Mouse (Mus musculus): ENCODE data around the gene Dst. TPM values are rescaled to one million over a fixed set of nuclear protein-coding genes. Genes with fewer than 3 reads are reported as not detected.
A peak's percentile ranks its signal among the peaks of the same experiment; 100 is the strongest.
"Not testable (repeated sequence)": the region's sequence is repeated elsewhere in the genome, so short reads cannot be mapped to it uniquely, and the experiment has no call there.

The Dst gene
- total RNA-seq, 2 experiments from 2014 or later: 237 to 263 TPM

- intact Hi-C loops (cut with DNase I): no loop called here
- DNase-seq (ENCODE audit: low spot score in 2 of 2): no peak
These were observed 380.2 kb downstream of the Dst start for GRCm38 (mm10) chr1:34288181-34288580.

- intact Hi-C loops (cut with DNase I): no loop called here
These were observed 380.9 kb downstream of the Dst start for GRCm38 (mm10) chr1:34288721-34289471.

GRCm38 (mm10) chr1:34289472-34289748 lies 381.4 kb downstream of the Dst start:
- DNase-seq (ENCODE audit: low spot score in 2 of 2): no peak
- intact Hi-C loops (cut with DNase I): no loop called here

More at GRCm38 (mm10) chr1:34288721-34289471, 380.9 kb downstream of the Dst start:
- no peak for DNase-seq (ENCODE audit: low spot score in 2 of 2)

- intact Hi-C loops (cut with DNase I): no loop called here
- no peak for DNase-seq (ENCODE audit: low spot score in 2 of 2)
These were observed 382.3 kb downstream of the Dst start for GRCm38 (mm10) chr1:34290321-34290720.

- intact Hi-C loops (cut with DNase I): no loop called here
- no peak for DNase-seq (ENCODE audit: low spot score in 2 of 2)
These were observed 385.2 kb downstream of the Dst start for GRCm38 (mm10) chr1:34293198-34293597.

GRCm38 (mm10) chr1:34297636-34298035 lies 389.6 kb downstream of the Dst start:
- DNase-seq (ENCODE audit: low spot score in 2 of 2): no peak
- intact Hi-C loops (cut with DNase I): no loop called here

- DNase-seq (ENCODE audit: low spot score in 2 of 2): peak; percentile 47 to 63
These were observed 390.7 kb downstream of the Dst start for GRCm38 (mm10) chr1:34298631-34299184.

GRCm38 (mm10) chr1:34299507-34299906 lies 391.5 kb downstream of the Dst start:
- DNase-seq (ENCODE audit: low spot score in 2 of 2): no peak
- intact Hi-C loops (cut with DNase I): no loop called here

More at GRCm38 (mm10) chr1:34298631-34299184, 390.7 kb downstream of the Dst start:
- intact Hi-C loops (cut with DNase I): no loop called here

- DNase-seq (ENCODE audit: low spot score in 2 of 2): no peak
- intact Hi-C loops (cut with DNase I): loop anchor here (5.0 kb wide), 1 partner anchor 107 kb away; no protein-coding TSS in a partner anchor
These were observed 392.4 kb downstream of the Dst start for GRCm38 (mm10) chr1:34300309-34300980.

GRCm38 (mm10) chr1:34304227-34304626 lies 396.2 kb downstream of the Dst start:
- DNase-seq (ENCODE audit: low spot score in 2 of 2): no peak
- intact Hi-C loops (cut with DNase I): loop anchor here (5.0 kb wide), 1 partner anchor 103 kb away; no protein-coding TSS in a partner anchor

- DNase-seq (ENCODE audit: low spot score in 2 of 2): no peak
- intact Hi-C loops (cut with DNase I): no loop called here
These were observed 398.7 kb downstream of the Dst start for GRCm38 (mm10) chr1:34306741-34307140.

- intact Hi-C loops (cut with DNase I): no loop called here
- no peak for DNase-seq (ENCODE audit: low spot score in 2 of 2)
These were observed 399.2 kb downstream of the Dst start for GRCm38 (mm10) chr1:34307191-34307590.

GRCm38 (mm10) chr1:34308841-34309240 lies 400.8 kb downstream of the Dst start:
- DNase-seq (ENCODE audit: low spot score in 2 of 2); intact Hi-C loops (cut with DNase I): not testable (repeated sequence)

- no peak for DNase-seq (ENCODE audit: low spot score in 2 of 2)
- intact Hi-C loops (cut with DNase I): no loop called here
These were observed 401.4 kb downstream of the Dst start for GRCm38 (mm10) chr1:34309396-34309795.

- intact Hi-C loops (cut with DNase I): no loop called here
- no peak for DNase-seq (ENCODE audit: low spot score in 2 of 2)
These were observed 402.7 kb downstream of the Dst start for GRCm38 (mm10) chr1:34310532-34311250.

GRCm38 (mm10) chr1:34312806-34313205 lies 404.8 kb downstream of the Dst start:
- DNase-seq (ENCODE audit: low spot score in 2 of 2): no peak
- intact Hi-C loops (cut with DNase I): no loop called here

GRCm38 (mm10) chr1:34315381-34315780 lies 407.4 kb downstream of the Dst start:
- intact Hi-C loops (cut with DNase I): no loop called here
- DNase-seq (ENCODE audit: low spot score in 2 of 2): no peak

GRCm38 (mm10) chr1:34324255-34324654 lies 416.2 kb downstream of the Dst start:
- no peak for DNase-seq (ENCODE audit: low spot score in 2 of 2)
- intact Hi-C loops (cut with DNase I): no loop called here

- intact Hi-C loops (cut with DNase I): no loop called here
- no peak for DNase-seq (ENCODE audit: low spot score in 2 of 2)
These were observed 420.6 kb downstream of the Dst start for GRCm38 (mm10) chr1:34328606-34329005.

- intact Hi-C loops (cut with DNase I): no loop called here
- DNase-seq (ENCODE audit: low spot score in 2 of 2): peak; percentile 21 to 77
These were observed 423.7 kb downstream of the Dst start for GRCm38 (mm10) chr1:34331767-34332166.
